Mouse (Mus musculus) heart, embryonic 10.5 days (tissue): ENCODE measurements at regions not wholly inside any gene's neighbourhood (a gene's known extent, or its start where the extent isn't known, plus 50 kb on each side); places are given as distances from the start of the nearest gene placed in this dataset.

Experiments used
- DNase-seq: peaks from one replicate; pipeline ENCODE4 v3.0.0-alpha.2; 2017; ENCODE audit warnings: low spot score
- H3K27ac ChIP-seq: fragments of 300-500 bp; sonication (generic); 2 replicates; pipeline ENCODE4 v1.5.1; 2016; ENCODE audit warnings: mild to moderate bottlenecking
- H3K27me3 ChIP-seq: fragments of 300-500 bp; sonication (generic); 2 replicates; pipeline ENCODE4 v1.6.1; 2016; ENCODE audit warnings: mild to moderate bottlenecking; ENCODE audit not compliant: poor library complexity, insufficient read depth, severe bottlenecking
- H3K36me3 ChIP-seq: fragments of 300-500 bp; sonication (generic); 2 replicates; pipeline ENCODE4 v1.6.1; 2016; ENCODE audit warnings: mild to moderate bottlenecking, moderate library complexity
- H3K4me1 ChIP-seq: fragments of 300-500 bp; sonication (generic); 2 replicates; pipeline ENCODE4 v1.6.1; 2016; ENCODE audit warnings: mild to moderate bottlenecking
- H3K4me3 ChIP-seq: fragments of 300-500 bp; sonication (generic); 2 replicates; pipeline ENCODE4 v1.5.1; 2016; ENCODE audit warnings: mild to moderate bottlenecking, moderate library complexity
- H3K9me3 ChIP-seq: fragments of 300-500 bp; sonication (generic); 2 replicates; pipeline ENCODE4 v1.6.1; 2016; ENCODE audit warnings: mild to moderate bottlenecking, moderate library complexity
- WGBS: fragments of 180-500 bp; shearing (Covaris S2); methylation state at CpG from one replicate; pipeline ENCODE4 v1.1.7; 2016; 5-methylcytosine and 5-hydroxymethylcytosine counted together

DNA sequence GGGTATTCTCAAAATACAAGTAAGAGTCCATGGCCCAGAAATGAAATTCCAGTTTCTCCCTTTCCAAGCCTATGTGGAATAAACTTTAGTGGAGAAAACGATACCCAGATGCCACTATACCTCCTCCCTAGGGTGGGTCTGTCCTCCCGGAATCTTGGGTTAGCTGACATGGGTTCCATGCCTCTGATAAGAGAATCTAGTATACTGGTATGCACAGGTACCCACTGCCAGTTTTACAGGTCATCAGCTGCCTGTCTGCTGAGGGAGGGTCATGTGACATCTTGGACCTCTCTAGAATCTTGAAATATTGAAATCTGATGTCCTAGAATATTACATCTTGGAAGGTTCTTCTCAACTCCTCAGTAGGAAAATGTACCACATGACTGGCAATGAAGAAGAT, 172.5 kb downstream of the Cd83 start:
- no peaks in the 10 kb centered on the region for H3K27me3 ChIP-seq
- no peak overlapping the region for H3K27ac ChIP-seq
- no peaks in the 10 kb centered on the region for H3K36me3 ChIP-seq
- 0 out of 2 replicates have a peak, but pooled peaks cover 16% of the 10 kb centered on the region for H3K4me1 ChIP-seq
- no peaks in the 10 kb centered on the region for H3K9me3 ChIP-seq
- 80% methylated on average over 2 of the region's 2 CpGs for WGBS
- no peak for DNase-seq
- H3K4me3 ChIP-seq = no peak overlapping the region

GRCm38 (mm10) chr13:43959121-43959572, 174.6 kb downstream of the Cd83 start:
- Histone ChIP-seq H3K27ac (no peak overlapping the region), H3K9me3 (no peaks in the 10 kb centered on the region), H3K4me3 (no peak overlapping the region), H3K4me1 (0 out of 2 replicates have a peak, but pooled peaks cover 17% of the 10 kb centered on the region), H3K27me3 (no peaks in the 10 kb centered on the region), H3K36me3 (no peaks in the 10 kb centered on the region)
- 65% methylated on average over 9 of the region's 9 CpGs for WGBS
- no peak for DNase-seq

DNA sequence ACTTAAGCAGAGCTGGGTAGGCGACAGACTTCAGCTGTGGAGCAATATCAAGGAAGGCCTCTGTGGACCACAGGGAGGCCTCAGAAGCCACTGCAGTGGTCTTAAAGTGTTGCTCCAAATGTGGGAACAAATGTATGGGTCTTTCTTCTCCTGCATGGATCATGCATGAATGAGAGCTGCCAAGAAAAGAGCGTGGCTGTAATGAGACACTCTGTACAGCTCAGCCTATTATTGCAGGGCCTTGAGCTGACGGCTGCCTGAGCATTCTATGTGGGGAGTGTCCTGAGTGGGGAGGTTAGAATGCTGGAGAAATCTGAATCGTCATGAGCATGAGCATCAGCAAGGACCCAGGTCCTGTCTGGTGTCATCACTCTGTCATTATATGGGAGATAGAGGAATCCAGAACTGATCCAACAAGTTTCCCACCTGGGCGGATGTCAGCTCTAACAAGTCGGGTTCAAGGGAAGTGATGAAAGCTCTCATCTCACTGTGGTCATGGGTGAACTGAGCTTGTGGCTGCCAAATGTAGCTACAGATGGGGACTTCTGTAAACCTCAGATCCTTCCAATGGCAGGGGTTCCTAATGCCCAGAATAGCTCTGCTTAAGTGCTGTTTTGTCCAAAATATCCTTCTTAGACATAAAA, 176.6 kb downstream of the Cd83 start:
- WGBS = 61% methylated on average over 6 of the region's 6 CpGs
- Histone ChIP-seq H3K4me1 (0 out of 2 replicates have a peak, but pooled peaks cover 17% of the 10 kb centered on the region), H3K27me3 (no peaks in the 10 kb centered on the region), H3K4me3 (no peak overlapping the region), H3K27ac (no peak overlapping the region), H3K9me3 (no peaks in the 10 kb centered on the region), H3K36me3 (no peaks in the 10 kb centered on the region)
- no peak for DNase-seq

DNA sequence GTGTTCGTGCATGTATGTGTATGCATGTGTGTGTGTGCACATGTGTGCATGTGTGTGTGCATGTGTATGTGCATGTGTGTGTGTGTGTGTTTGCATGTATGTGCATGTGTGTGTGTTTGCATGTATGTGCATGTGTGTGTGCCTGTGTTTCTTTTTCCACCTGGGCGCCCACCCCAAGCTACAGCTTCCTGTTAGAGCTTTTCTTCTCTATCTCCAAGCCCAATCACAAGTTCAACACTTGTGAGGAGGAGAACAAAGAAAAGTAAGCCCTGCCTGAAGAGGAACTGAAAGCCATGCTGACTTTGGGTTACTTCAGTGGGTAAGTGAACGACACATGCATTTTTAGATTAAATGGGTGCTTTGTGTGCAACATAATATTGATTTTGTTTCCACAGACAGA, 177.4 kb downstream of the Cd83 start:
- no peaks in the 10 kb centered on the region for H3K9me3 ChIP-seq
- no peak overlapping the region for H3K27ac ChIP-seq
- H3K27me3 ChIP-seq = no peaks in the 10 kb centered on the region
- no peak overlapping the region for H3K4me3 ChIP-seq
- no peaks in the 10 kb centered on the region for H3K36me3 ChIP-seq
- 78% methylated on average over 3 of the region's 3 CpGs for WGBS
- DNase-seq = no peak
- H3K4me1 ChIP-seq = 0 out of 2 replicates have a peak, but pooled peaks cover 17% of the 10 kb centered on the region

- no peaks in the 10 kb centered on the region for H3K27me3 ChIP-seq
- no peaks in the 10 kb centered on the region for H3K36me3 ChIP-seq
- H3K27ac ChIP-seq = no peak overlapping the region
- no peak overlapping the region for H3K4me3 ChIP-seq
- H3K4me1 ChIP-seq = 0 out of 2 replicates have a peak, but pooled peaks cover 17% of the 10 kb centered on the region
- no peaks in the 10 kb centered on the region for H3K9me3 ChIP-seq
- 82% methylated on average over 3 of the region's 3 CpGs for WGBS
- DNase-seq = no peak
These were observed 178.7 kb downstream of the Cd83 start for GRCm38 (mm10) chr13:43963321-43963720.

- no peaks in the 10 kb centered on the region for H3K36me3 ChIP-seq
- WGBS = 75% methylated on average over 4 of the region's 4 CpGs
These were observed 180.8 kb downstream of the Cd83 start for GRCm38 (mm10) chr13:43965256-43965905.

DNA sequence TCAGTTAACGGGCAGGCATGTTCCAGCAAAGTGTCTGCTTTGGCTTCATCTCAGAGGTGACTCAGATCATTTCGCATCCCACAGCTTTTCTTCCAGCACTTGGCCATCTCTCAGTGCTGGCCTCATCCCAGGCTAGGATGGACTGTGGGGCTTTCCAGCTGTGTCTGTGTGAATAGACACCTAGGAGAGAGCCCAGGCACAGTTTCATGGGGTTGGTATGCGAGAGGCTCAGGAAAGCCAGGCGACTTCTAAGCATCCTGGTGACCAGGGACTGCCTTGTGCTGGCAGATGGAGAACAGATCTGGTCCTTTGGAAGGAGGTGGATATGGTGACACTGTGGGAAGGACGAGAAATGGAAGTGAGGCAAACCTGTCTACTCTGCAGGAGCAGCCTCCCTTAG, 182.9 kb downstream of the Cd83 start:
- Histone ChIP-seq H3K36me3 (no peaks in the 10 kb centered on the region), H3K4me1 (no peaks in the 10 kb centered on the region), H3K4me3 (no peak overlapping the region), H3K27ac (no peak overlapping the region), H3K27me3 (no peaks in the 10 kb centered on the region), H3K9me3 (no peaks in the 10 kb centered on the region)
- WGBS = 64% methylated on average over 5 of the region's 5 CpGs
- DNase-seq = no peak

More at GRCm38 (mm10) chr13:43965256-43965905, 180.8 kb downstream of the Cd83 start:
- no peaks in the 10 kb centered on the region for H3K27me3 ChIP-seq
- no peak overlapping the region for H3K4me3 ChIP-seq
- H3K9me3 ChIP-seq = no peaks in the 10 kb centered on the region
- 0 out of 2 replicates have a peak, but pooled peaks cover 12% of the 10 kb centered on the region for H3K4me1 ChIP-seq
- no peak for DNase-seq
- H3K27ac ChIP-seq = no peak overlapping the region

DNA sequence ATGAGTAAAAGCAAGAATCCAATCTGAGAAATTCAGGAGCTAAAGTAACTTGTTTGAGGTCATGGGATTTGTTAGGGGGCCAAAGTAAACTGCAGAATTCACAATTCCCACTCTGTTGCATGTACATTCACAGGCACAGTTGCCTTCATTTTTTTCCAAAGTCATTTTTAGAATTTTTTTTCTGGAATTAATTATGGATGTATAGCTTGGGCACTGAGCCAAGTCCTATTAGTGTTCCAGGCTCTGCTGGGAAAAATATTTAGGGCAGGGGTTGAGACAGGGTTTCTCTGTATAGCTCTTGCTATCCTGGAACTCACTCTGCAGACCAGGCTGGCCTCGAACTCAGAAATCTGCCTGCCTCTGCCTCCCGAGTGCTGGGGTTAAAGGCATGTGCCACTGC, 188.3 kb downstream of the Cd83 start:
- no peaks in the 10 kb centered on the region for H3K4me1 ChIP-seq
- no peaks in the 10 kb centered on the region for H3K27me3 ChIP-seq
- no peak for DNase-seq
- no peak overlapping the region for H3K27ac ChIP-seq
- H3K9me3 ChIP-seq = no peaks in the 10 kb centered on the region
- no peak overlapping the region for H3K4me3 ChIP-seq
- 87% methylated on average over 2 of the region's 2 CpGs for WGBS
- H3K36me3 ChIP-seq = no peaks in the 10 kb centered on the region

DNA sequence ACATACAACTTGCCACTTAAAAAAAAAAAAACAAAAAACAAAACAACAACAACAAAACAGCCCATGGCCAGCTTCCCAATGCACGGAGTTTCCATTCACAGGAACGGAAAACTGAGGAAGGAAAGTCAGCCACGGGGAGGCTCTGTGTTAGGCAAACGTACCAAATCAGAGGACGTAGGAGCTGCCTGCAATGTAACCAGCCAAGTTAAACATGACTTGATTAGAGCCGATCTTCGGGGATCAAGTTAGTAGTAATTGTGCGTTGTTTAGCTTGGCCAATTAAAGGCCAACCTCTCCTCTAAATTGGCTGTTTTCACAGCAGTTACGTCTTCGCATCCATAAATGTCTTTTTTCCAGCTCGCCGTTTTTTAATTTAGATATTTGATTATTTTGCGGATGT, 190.7 kb downstream of the Cd83 start:
- no peaks in the 10 kb centered on the region for H3K27me3 ChIP-seq
- no peaks in the 10 kb centered on the region for H3K9me3 ChIP-seq
- no peaks in the 10 kb centered on the region for H3K4me1 ChIP-seq
- H3K4me3 ChIP-seq = no peak overlapping the region
- DNase-seq = no peak
- H3K27ac ChIP-seq = no peak overlapping the region
- H3K36me3 ChIP-seq = no peaks in the 10 kb centered on the region
- 89% methylated on average over 13 of the region's 13 CpGs for WGBS

GRCm38 (mm10) chr13:43975801-43976200, 191.2 kb downstream of the Cd83 start:
- no peak overlapping the region for H3K4me3 ChIP-seq
- no peaks in the 10 kb centered on the region for H3K27me3 ChIP-seq
- H3K9me3 ChIP-seq = no peaks in the 10 kb centered on the region
- WGBS = 75% methylated on average over 7 of the region's 7 CpGs
- no peak for DNase-seq
- no peaks in the 10 kb centered on the region for H3K4me1 ChIP-seq
- H3K36me3 ChIP-seq = no peaks in the 10 kb centered on the region
- H3K27ac ChIP-seq = no peak overlapping the region

GRCm38 (mm10) chr13:43976676-43977075, 192.1 kb downstream of the Cd83 start:
- DNase-seq = no peak
- Histone ChIP-seq H3K27ac (no peak overlapping the region), H3K9me3 (no peaks in the 10 kb centered on the region), H3K27me3 (no peaks in the 10 kb centered on the region), H3K4me1 (no peaks in the 10 kb centered on the region), H3K36me3 (no peaks in the 10 kb centered on the region), H3K4me3 (no peak overlapping the region)
- WGBS = 66% methylated on average over 7 of the region's 7 CpGs

- DNase-seq = no peak
- WGBS = 55% methylated on average over 6 of the region's 6 CpGs
- Histone ChIP-seq H3K4me1 (peaks cover 25% of the 10 kb centered on the region), H3K9me3 (no peaks in the 10 kb centered on the region), H3K4me3 (no peak overlapping the region), H3K36me3 (no peaks in the 10 kb centered on the region), H3K27me3 (no peaks in the 10 kb centered on the region), H3K27ac (peak overlapping the region; percentile 36; the same call in 1 of the 2 replicates)
These were observed 202.8 kb downstream of the Cd83 start for GRCm38 (mm10) chr13:43987338-43987737.

GRCm38 (mm10) chr13:43988421-43988820, 203.8 kb downstream of the Cd83 start:
- H3K27ac ChIP-seq = no peak overlapping the region
- WGBS = 83% methylated on average over 4 of the region's 4 CpGs

More at GRCm38 (mm10) chr13:43988421-43988820, 203.8 kb downstream of the Cd83 start:
- H3K4me1 ChIP-seq = peaks cover 25% of the 10 kb centered on the region
- no peaks in the 10 kb centered on the region for H3K9me3 ChIP-seq
- no peaks in the 10 kb centered on the region for H3K27me3 ChIP-seq
- no peaks in the 10 kb centered on the region for H3K36me3 ChIP-seq
- H3K4me3 ChIP-seq = no peak overlapping the region
- DNase-seq = no peak
